Mouse (Mus musculus): ENCODE results near the gene Satb2.

DNA sequence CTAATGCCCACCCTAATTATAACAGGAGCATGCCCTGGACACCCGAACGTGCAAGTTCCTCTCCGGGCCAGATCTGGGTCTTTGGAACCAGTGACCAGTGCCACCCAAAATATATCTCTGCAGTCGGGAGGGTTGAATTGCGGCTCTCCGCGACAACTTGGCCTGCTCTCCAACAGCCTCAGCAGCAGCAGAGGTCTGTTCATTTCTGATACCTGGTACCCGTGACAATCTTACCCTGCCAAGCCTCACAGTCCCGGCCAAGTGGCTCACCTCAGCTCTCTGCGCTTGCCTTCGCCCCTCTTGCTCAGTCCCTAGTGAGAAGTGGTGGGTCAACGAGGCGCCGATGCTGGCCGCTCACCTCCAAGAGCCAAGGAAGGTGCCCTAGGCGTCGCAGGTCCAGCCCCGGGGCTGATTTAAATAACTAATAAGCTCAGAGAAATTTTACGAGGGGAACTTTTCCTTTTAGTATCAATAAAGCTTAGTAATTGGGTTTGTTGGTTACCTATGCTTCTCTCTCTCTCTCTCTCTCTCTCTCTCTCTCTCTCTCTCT is at the start of gene Satb2:
- TF ChIP-seq MAX (IDR thresholded peaks at IDR 0.05; ENCODE audit: low read length) (no peak), ZMIZ1 (IDR thresholded peaks at IDR 0.05; ENCODE audit: low read depth, low read length) (no peak)

All from MEL (cell line).